Mouse (Mus musculus) myocyte (in vitro differentiated cells): ENCODE results near the gene Pink1.

Source experiments
- CEBPB ChIP-seq: IDR thresholded peaks from 2 replicates; pipeline ENCODE4 v1.6.1; 2011; ENCODE audit warnings: mild to moderate bottlenecking, moderate library complexity; ENCODE audit not compliant: poor library complexity, insufficient read depth, severe bottlenecking
- E2F4 ChIP-seq: IDR thresholded peaks from one replicate; pipeline ENCODE4 v1.6.1; 2011; ENCODE audit warnings: mild to moderate bottlenecking, control low read depth, moderate library complexity; ENCODE audit not compliant: insufficient read depth
- MAX ChIP-seq: IDR thresholded peaks from one replicate; pipeline ENCODE4 v1.6.1; 2011; ENCODE audit warnings: low read depth, mild to moderate bottlenecking, control low read depth
- MYOD1 ChIP-seq, 3 experiments: IDR thresholded peaks; one replicate each; pipeline ENCODE4 v1.6.1; 2011; ENCODE audit warnings: control low read depth in 2 of 3, low read depth in 2 of 3, mild to moderate bottlenecking in 2 of 3, moderate library complexity in 1 of 3; ENCODE audit not compliant: insufficient read length in 2 of 3, control insufficient read depth in 1 of 3
- POLR2A ChIP-seq: IDR thresholded peaks from one replicate; pipeline ENCODE4 v1.6.1; 2011; ENCODE audit warnings: low read depth, mild to moderate bottlenecking, control low read depth, moderate library complexity; ENCODE audit not compliant: insufficient read length

DNA sequence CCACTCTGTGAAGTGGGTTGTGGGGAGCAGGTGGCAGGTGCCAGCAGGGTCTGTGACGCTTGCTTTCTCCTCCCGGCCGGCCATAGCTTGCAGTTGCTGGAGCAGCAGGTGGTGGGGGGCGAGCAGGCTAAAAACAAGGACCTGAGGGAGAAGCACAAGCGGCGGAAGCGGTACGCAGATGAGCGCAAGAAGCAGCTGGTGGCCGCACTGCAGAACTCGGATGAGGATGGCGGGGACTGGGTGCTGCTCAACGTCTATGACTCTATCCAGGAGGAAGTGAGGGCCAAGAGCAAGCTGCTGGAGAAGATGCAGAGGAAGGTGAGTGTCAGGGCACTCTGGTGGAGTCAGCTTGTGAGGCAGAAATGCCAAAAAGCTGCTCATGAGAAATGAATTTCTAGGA is 34.1 kb downstream of the Pink1 start:
- TF ChIP-seq E2F4 = no peak
- TF ChIP-seq POLR2A = no peak
- TF ChIP-seq MAX = no peak
- no peak for TF ChIP-seq CEBPB
- no peak for TF ChIP-seq MYOD1 (IDR thresholded peaks at IDR 0.05; ENCODE audit: control insufficient read depth in 1 of 3, insufficient read length in 2 of 3, low read depth in 2 of 3)
